Mouse (Mus musculus) liver, embryonic 15.5 days (tissue): ENCODE measurements around the gene Lama2. TPM values are rescaled to one million over a fixed set of nuclear protein-coding genes. Genes with fewer than 3 reads are reported as not detected.

Source experiments
- ATAC-seq: fragments of 200-750 bp; cut with Nextera tagmentation; 2 replicates; pipeline ENCODE4 v1.8.0; 2017; ENCODE audit warnings: moderate number of reproducible peaks, mild to moderate bottlenecking, moderate library complexity; ENCODE audit not compliant: insufficient read depth
- H3K27ac ChIP-seq: fragments of 300-500 bp; sonication (generic); replicated peaks from 2 replicates; pipeline ENCODE4 v1.5.1; 2015; ENCODE audit warnings: mild to moderate bottlenecking, inconsistent platforms
- H3K27me3 ChIP-seq: fragments of 300-500 bp; sonication (generic); 2 replicates; pipeline ENCODE4 v1.6.1; 2015; ENCODE audit warnings: mild to moderate bottlenecking, inconsistent platforms
- H3K36me3 ChIP-seq: fragments of 300-500 bp; sonication (generic); replicated peaks from 2 replicates; pipeline ENCODE4 v1.6.1; 2015; ENCODE audit warnings: moderate library complexity, mild to moderate bottlenecking, inconsistent platforms
- H3K4me1 ChIP-seq: fragments of 300-500 bp; sonication (generic); replicated peaks from 2 replicates; pipeline ENCODE4 v1.6.1; 2015; ENCODE audit warnings: inconsistent platforms
- H3K4me2 ChIP-seq: fragments of 300-500 bp; sonication (generic); 2 replicates; pipeline ENCODE4 v1.6.1; 2015; ENCODE audit warnings: moderate library complexity, mild to moderate bottlenecking, inconsistent platforms
- H3K4me3 ChIP-seq: fragments of 300-500 bp; sonication (generic); replicated peaks from 2 replicates; pipeline ENCODE4 v1.5.1; 2015; ENCODE audit warnings: mild to moderate bottlenecking, inconsistent platforms
- H3K9ac ChIP-seq: fragments of 300-500 bp; sonication (generic); 2 replicates; pipeline ENCODE4 v1.6.1; 2015; ENCODE audit warnings: moderate library complexity, mild to moderate bottlenecking, inconsistent platforms
- H3K9me3 ChIP-seq: fragments of 300-500 bp; sonication (generic); replicated peaks from 2 replicates; pipeline ENCODE4 v1.6.1; 2016; ENCODE audit warnings: inconsistent platforms
- WGBS: fragments of 180-500 bp; shearing (Covaris S2); methylation state at CpG from one replicate; pipeline ENCODE4 v1.1.7; 2015; ENCODE audit warnings: mixed read lengths; ENCODE audit not compliant: insufficient replicate concordance; 5-methylcytosine and 5-hydroxymethylcytosine counted together
- polyA plus RNA-seq: library from polyadenylated mRNA; unstranded; fragments of >200 nt; fragmentation: Nextera tagmentation; extraction: Ambion mirVana; gene quantifications from 2 replicates; pipeline ENCODE4 v1.2.1, GENCODE M21; 2015

Lama2 gene
- polyA plus RNA-seq, 1 experiment from 2014 or later = 0.51 TPM

- 47% methylated on average over 2 of the region's 2 CpGs for WGBS
- no peak overlapping the region for H3K4me3 ChIP-seq
These were observed 86.3 kb downstream of the Lama2 start for GRCm38 (mm10) chr10:27533217-27533616.

DNA sequence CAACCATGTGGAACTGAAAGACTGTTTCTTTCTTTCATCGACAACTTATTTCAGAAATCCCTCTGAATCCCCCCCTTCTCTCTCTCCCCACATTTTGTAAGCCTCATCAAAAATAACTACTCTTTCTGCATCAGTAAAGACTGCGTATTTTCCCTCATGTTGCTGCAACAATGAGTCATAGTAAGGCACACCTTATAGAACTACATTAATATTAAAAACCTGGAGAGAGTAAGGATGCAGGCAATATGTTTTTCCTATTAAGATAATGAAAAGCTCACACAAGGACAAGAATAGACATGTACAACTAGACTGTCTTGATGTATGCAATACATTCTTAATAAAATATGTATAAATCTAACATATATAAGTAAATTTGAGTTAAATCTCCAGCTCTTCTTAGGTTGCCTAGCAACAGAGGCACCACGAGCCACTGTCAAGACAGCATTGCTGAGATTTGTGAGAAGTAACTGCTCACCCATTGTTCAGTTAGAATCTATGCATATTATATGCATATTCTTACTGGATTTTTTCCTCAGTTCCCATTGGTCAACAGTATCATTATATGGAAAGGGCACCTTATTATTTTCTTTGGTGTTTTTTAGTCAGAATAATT, 110.6 kb downstream of the Lama2 start:
- Histone ChIP-seq H3K4me3 (no peak overlapping the region), H3K4me1 (no peaks in the 10 kb centered on the region), H3K27ac (no peak overlapping the region), H3K36me3 (no peaks in the 10 kb centered on the region), H3K27me3 (no peaks in the 10 kb centered on the region), H3K4me2 (no peak overlapping the region), H3K9me3 (no peaks in the 10 kb centered on the region), H3K9ac (no peak overlapping the region)
- no peak for ATAC-seq
- 47% methylated on average over 3 of the region's 3 CpGs for WGBS

More at GRCm38 (mm10) chr10:27533217-27533616, 86.3 kb downstream of the Lama2 start:
- no peak for ATAC-seq
- Histone ChIP-seq H3K4me2 (no peak overlapping the region), H3K27ac (no peak overlapping the region), H3K4me1 (no peaks in the 10 kb centered on the region), H3K27me3 (no peaks in the 10 kb centered on the region), H3K9me3 (no peaks in the 10 kb centered on the region), H3K36me3 (no peaks in the 10 kb centered on the region), H3K9ac (no peak overlapping the region)

DNA sequence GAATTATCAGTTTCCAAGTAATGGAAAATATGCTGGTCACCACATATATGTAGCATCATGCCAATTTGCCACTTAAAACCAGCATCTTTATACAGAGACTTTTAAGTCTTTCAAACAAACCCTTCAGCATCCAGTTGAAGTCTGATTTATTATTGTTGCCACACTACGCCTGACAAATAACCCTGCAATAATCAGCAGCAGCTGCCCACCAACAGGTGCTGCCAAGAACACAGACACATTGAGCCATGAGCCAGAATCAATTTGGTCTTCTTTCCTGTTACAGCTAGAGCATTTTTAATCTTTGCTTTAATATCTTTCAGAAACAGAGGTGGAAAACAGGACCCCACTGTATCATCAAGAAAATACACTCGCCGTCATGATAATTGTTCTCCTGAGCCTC, 118.7 kb downstream of the Lama2 start:
- ATAC-seq = no peak
- WGBS = 70% methylated on average over 3 of the region's 3 CpGs
- H3K9me3 ChIP-seq = no peaks in the 10 kb centered on the region
- no peak overlapping the region for H3K4me3 ChIP-seq
- no peaks in the 10 kb centered on the region for H3K27me3 ChIP-seq
- H3K4me2 ChIP-seq = no peak overlapping the region
- no peaks in the 10 kb centered on the region for H3K36me3 ChIP-seq
- no peak overlapping the region for H3K27ac ChIP-seq
- H3K9ac ChIP-seq = no peak overlapping the region
- no peaks in the 10 kb centered on the region for H3K4me1 ChIP-seq

- H3K4me3 ChIP-seq = no peak overlapping the region
- H3K9me3 ChIP-seq = no peaks in the 10 kb centered on the region
- no peaks in the 10 kb centered on the region for H3K4me1 ChIP-seq
- H3K9ac ChIP-seq = no peak overlapping the region
- no peak for ATAC-seq
- no peaks in the 10 kb centered on the region for H3K27me3 ChIP-seq
- 70% methylated on average over 1 of the region's 1 CpGs for WGBS
- no peak overlapping the region for H3K27ac ChIP-seq
- no peaks in the 10 kb centered on the region for H3K36me3 ChIP-seq
- no peak overlapping the region for H3K4me2 ChIP-seq
These were observed 131.1 kb downstream of the Lama2 start for GRCm38 (mm10) chr10:27488452-27488851.

GRCm38 (mm10) chr10:27484041-27484440, 135.5 kb downstream of the Lama2 start:
- H3K4me1 ChIP-seq = no peaks in the 10 kb centered on the region
- WGBS = 57% methylated on average over 1 of the region's 1 CpGs
- no peak for ATAC-seq

DNA sequence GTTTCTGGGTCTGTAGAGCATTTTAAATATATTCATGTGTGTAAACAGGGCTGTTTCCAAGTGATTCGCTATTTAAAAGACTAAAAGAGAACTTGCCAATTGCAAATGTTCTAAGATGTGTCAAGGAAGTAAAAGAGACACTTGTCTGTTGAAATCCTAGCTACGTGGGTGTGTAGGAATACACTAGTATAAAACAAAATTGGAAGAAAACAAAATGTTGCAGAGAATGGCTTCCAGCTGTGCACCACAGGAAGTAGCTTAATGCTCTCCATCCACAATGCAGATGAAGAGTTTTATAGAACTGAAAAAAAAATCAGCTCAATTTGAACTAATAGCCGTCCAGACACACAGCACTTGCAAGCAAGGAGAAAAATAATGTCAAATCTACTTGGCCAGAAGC, 144.0 kb downstream of the Lama2 start:
- ATAC-seq = no peak
- H3K27me3 ChIP-seq = no peaks in the 10 kb centered on the region

More at GRCm38 (mm10) chr10:27484041-27484440, 135.5 kb downstream of the Lama2 start:
- H3K9ac ChIP-seq = no peak overlapping the region
- no peak overlapping the region for H3K4me2 ChIP-seq
- no peaks in the 10 kb centered on the region for H3K9me3 ChIP-seq
- no peaks in the 10 kb centered on the region for H3K36me3 ChIP-seq
- H3K4me3 ChIP-seq = no peak overlapping the region
- H3K27ac ChIP-seq = no peak overlapping the region
- H3K27me3 ChIP-seq = no peaks in the 10 kb centered on the region

GRCm38 (mm10) chr10:27468274-27468673, 151.3 kb downstream of the Lama2 start:
- WGBS = 40% methylated on average over 1 of the region's 1 CpGs
- H3K4me1 ChIP-seq = no peaks in the 10 kb centered on the region
- H3K9me3 ChIP-seq = no peaks in the 10 kb centered on the region
- H3K27me3 ChIP-seq = no peaks in the 10 kb centered on the region
- no peak overlapping the region for H3K9ac ChIP-seq
- no peaks in the 10 kb centered on the region for H3K36me3 ChIP-seq
- H3K4me2 ChIP-seq = no peak overlapping the region
- H3K4me3 ChIP-seq = no peak overlapping the region
- ATAC-seq = no peak
- no peak overlapping the region for H3K27ac ChIP-seq

More for the DNA sequence above, 144.0 kb downstream of the Lama2 start:
- H3K9ac ChIP-seq = no peak overlapping the region
- H3K27ac ChIP-seq = no peak overlapping the region
- H3K4me1 ChIP-seq = no peaks in the 10 kb centered on the region
- 33% methylated on average over 3 of the region's 3 CpGs for WGBS
- H3K4me2 ChIP-seq = no peak overlapping the region
- no peaks in the 10 kb centered on the region for H3K36me3 ChIP-seq
- no peaks in the 10 kb centered on the region for H3K9me3 ChIP-seq
- no peak overlapping the region for H3K4me3 ChIP-seq

GRCm38 (mm10) chr10:27413583-27414465, 205.7 kb downstream of the Lama2 start:
- no peak overlapping the region for H3K4me3 ChIP-seq
- H3K4me2 ChIP-seq = no peak overlapping the region
- no peak for ATAC-seq
- no peaks in the 10 kb centered on the region for H3K9me3 ChIP-seq
- H3K4me1 ChIP-seq = no peaks in the 10 kb centered on the region
- H3K36me3 ChIP-seq = no peaks in the 10 kb centered on the region
- H3K9ac ChIP-seq = no peak overlapping the region
- no peaks in the 10 kb centered on the region for H3K27me3 ChIP-seq
- 56% methylated on average over 5 of the region's 5 CpGs for WGBS
- H3K27ac ChIP-seq = no peak overlapping the region

DNA sequence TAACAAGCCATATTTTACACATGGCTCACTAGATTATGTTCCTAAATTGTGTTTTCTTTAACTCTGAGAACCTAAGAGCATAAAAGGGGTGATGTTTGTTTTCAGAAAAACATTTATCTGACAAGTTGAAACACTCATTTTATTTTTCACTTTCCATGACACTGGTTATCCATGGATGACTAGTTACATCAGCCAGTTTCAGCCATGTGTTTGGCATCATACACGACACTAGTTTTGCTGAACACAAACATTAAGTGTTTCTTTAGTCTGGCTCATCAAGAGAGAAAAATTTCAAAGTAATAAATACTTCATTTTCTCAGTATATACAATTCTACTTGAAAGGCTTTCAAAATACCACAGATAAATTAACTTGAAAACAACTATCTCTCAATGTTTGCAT, 228.8 kb downstream of the Lama2 start:
- Histone ChIP-seq H3K4me3 (no peak overlapping the region), H3K4me2 (no peak overlapping the region), H3K27ac (no peak overlapping the region), H3K4me1 (no peaks in the 10 kb centered on the region), H3K36me3 (no peaks in the 10 kb centered on the region), H3K27me3 (no peaks in the 10 kb centered on the region), H3K9ac (no peak overlapping the region), H3K9me3 (no peaks in the 10 kb centered on the region)
- ATAC-seq = no peak
- WGBS = 47% methylated on average over 1 of the region's 1 CpGs

- Histone ChIP-seq H3K4me2 (no peak overlapping the region), H3K9ac (no peak overlapping the region), H3K4me1 (no peaks in the 10 kb centered on the region), H3K9me3 (no peaks in the 10 kb centered on the region), H3K36me3 (no peaks in the 10 kb centered on the region), H3K27me3 (no peaks in the 10 kb centered on the region), H3K27ac (no peak overlapping the region), H3K4me3 (no peak overlapping the region)
- ATAC-seq = no peak
- WGBS = 23% methylated on average over 1 of the region's 1 CpGs
These were observed 232.0 kb downstream of the Lama2 start for GRCm38 (mm10) chr10:27387531-27387930.

- WGBS = 59% methylated on average over 4 of the region's 4 CpGs
- Histone ChIP-seq H3K36me3 (no peaks in the 10 kb centered on the region), H3K27ac (no peak overlapping the region), H3K9me3 (no peaks in the 10 kb centered on the region), H3K9ac (no peak overlapping the region), H3K4me3 (no peak overlapping the region), H3K4me1 (no peaks in the 10 kb centered on the region), H3K4me2 (no peak overlapping the region), H3K27me3 (no peaks in the 10 kb centered on the region)
- ATAC-seq = no peak
These were observed 234.9 kb downstream of the Lama2 start for GRCm38 (mm10) chr10:27384636-27385035.
